26 mouse cellular contexts compared by ENCODE assay signal in the genomic region with DNA sequence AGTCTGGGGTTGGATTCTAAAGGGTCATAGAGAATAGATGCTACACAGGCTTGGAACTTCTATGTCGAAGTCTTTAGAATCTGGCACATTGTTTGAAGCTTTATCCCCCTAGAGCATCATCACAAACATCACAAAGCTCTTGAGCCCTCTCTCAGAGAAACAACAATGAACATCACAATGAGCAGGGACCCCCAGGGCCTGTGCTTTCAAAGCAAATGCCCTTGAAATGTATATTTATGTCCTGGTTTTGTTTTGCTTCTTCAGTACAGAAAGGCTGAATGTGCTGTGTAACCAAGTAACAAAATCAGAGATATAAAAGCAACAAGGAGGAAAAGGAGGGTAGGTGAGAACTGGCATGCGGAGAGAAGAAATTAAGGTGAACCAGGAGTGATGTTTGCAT.
DNase-seq lines count a peak whose midpoint lies in the region; ATAC-seq lines count a peak whose summit lies in the region.
"Had no signal": no experiment of that assay in that cellular context is flagged by ENCODE, and none has a peak within 500 bp of the region (broad histone marks: within the 10 kb centered on the region; RNA-seq: fewer than 3 reads in every experiment).

No protein-coding gene starts in this region.

- peak; percentile 7 for DNase-seq in embryo, embryonic 10.5 days (ENCODE audit: low spot score)
- no peak for DNase-seq in embryo, embryonic 10 days (ENCODE audit: low spot score)
- no peak for DNase-seq in neural tube, embryonic 10.5 days (ENCODE audit: extremely low spot score, low spot score)
- peak; percentile 4 for DNase-seq in R1 (ENCODE audit: low read depth, low spot score)
- DNase-seq: adrenal gland, adult 2 months; adrenal gland, postnatal 14 days; cerebellum, adult 11-12 months; cerebellum, adult 8-10 months; cerebellum, postnatal 10 days; cerebellum, postnatal 36 days; forebrain, postnatal 0 days; gastrocnemius, postnatal 10 days; gastrocnemius, postnatal 36 days; heart, adult 2 months; heart, postnatal 14 days; heart, postnatal 4 days had no signal

- H3K27ac ChIP-seq in neural tube, embryonic 12.5 days: no peak overlapping the region
- H3K27ac ChIP-seq in intestine, embryonic 16.5 days (ENCODE audit: low read length): no peak overlapping the region
- H3K27ac ChIP-seq: embryonic facial prominence, embryonic 12.5 days; embryonic facial prominence, embryonic 15.5 days; heart, adult 2 months; heart, embryonic 10.5 days; heart, embryonic 13.5 days; hindbrain, embryonic 14.5 days; hindbrain, postnatal 0 days had no signal

- H3K36me3 ChIP-seq in neural tube, embryonic 12.5 days: no peaks in the 10 kb centered on the region
- no peaks in the 10 kb centered on the region for H3K36me3 ChIP-seq in intestine, embryonic 16.5 days (ENCODE audit: control insufficient read depth, insufficient read depth, low read length)
- H3K36me3 ChIP-seq: embryonic facial prominence, embryonic 12.5 days; embryonic facial prominence, embryonic 15.5 days; heart, embryonic 10.5 days; heart, embryonic 13.5 days had no signal

- no peaks in the 10 kb centered on the region for H3K27me3 ChIP-seq in neural tube, embryonic 12.5 days (replicated peaks)
- no peaks in the 10 kb centered on the region for H3K27me3 ChIP-seq in intestine, embryonic 16.5 days (replicated peaks; ENCODE audit: control insufficient read depth, insufficient read depth, low read length)
- H3K27me3 ChIP-seq: embryonic facial prominence, embryonic 12.5 days; embryonic facial prominence, embryonic 15.5 days; heart, embryonic 13.5 days had no signal

- no peaks in the 10 kb centered on the region for H3K4me1 ChIP-seq in neural tube, embryonic 12.5 days
- no peaks in the 10 kb centered on the region for H3K4me1 ChIP-seq in intestine, embryonic 16.5 days (ENCODE audit: control insufficient read depth, insufficient read depth, low read length)
- H3K4me1 ChIP-seq: embryonic facial prominence, embryonic 12.5 days; embryonic facial prominence, embryonic 15.5 days; heart, embryonic 10.5 days had no signal

- H3K9me3 ChIP-seq in neural tube, embryonic 12.5 days: no peaks in the 10 kb centered on the region
- H3K9me3 ChIP-seq in intestine, embryonic 16.5 days (ENCODE audit: control insufficient read depth, low read length): no peaks in the 10 kb centered on the region
- H3K9me3 ChIP-seq: embryonic facial prominence, embryonic 12.5 days; embryonic facial prominence, embryonic 15.5 days; heart, embryonic 10.5 days; heart, embryonic 13.5 days had no signal

- H3K4me2 ChIP-seq in neural tube, embryonic 12.5 days (replicated peaks): no peak overlapping the region
- no peak overlapping the region for H3K4me2 ChIP-seq in intestine, embryonic 16.5 days (ENCODE audit: low read depth, low read length)
- H3K4me2 ChIP-seq: embryonic facial prominence, embryonic 12.5 days; embryonic facial prominence, embryonic 15.5 days; heart, embryonic 13.5 days; hindbrain, embryonic 14.5 days had no signal

- no peak overlapping the region for H3K9ac ChIP-seq in neural tube, embryonic 12.5 days
- no peak overlapping the region for H3K9ac ChIP-seq in intestine, embryonic 16.5 days (ENCODE audit: low read depth, low read length)
- H3K9ac ChIP-seq: embryonic facial prominence, embryonic 12.5 days; embryonic facial prominence, embryonic 15.5 days; forebrain, postnatal 0 days; heart, embryonic 13.5 days; hindbrain, embryonic 14.5 days had no signal

- ATAC-seq in neural tube, embryonic 12.5 days (ENCODE audit: low FRiP score, low read depth): 0 out of 2 replicates have a peak, but pooled peaks have one; percentile 25
- ATAC-seq in intestine, embryonic 16.5 days: no peak
- ATAC-seq: forebrain, embryonic 14.5 days; forebrain, postnatal 0 days; hindbrain, postnatal 0 days; inflammation-experienced regulatory T-cells, adult 6 months had no signal

- H3K4me3 ChIP-seq in neural tube, embryonic 12.5 days: no peak overlapping the region
- no peak overlapping the region for H3K4me3 ChIP-seq in intestine, embryonic 16.5 days (ENCODE audit: low read length)
- H3K4me3 ChIP-seq: embryonic facial prominence, embryonic 12.5 days; embryonic facial prominence, embryonic 15.5 days; heart, adult 2 months; heart, embryonic 10.5 days; heart, embryonic 13.5 days had no signal

- WGBS in neural tube, embryonic 12.5 days: 26% methylated on average over 2 of the region's 2 CpGs
- 62% methylated on average over 2 of the region's 2 CpGs for WGBS in intestine, embryonic 16.5 days

Comparison
In these comparisons a context has a peak if more than half of its experiments do, and no peak if none do; other contexts are left out.
1. DNase-seq: peak in embryo, embryonic 10.5 days (single experiment) and R1 (single experiment); none in embryo, embryonic 10 days (single experiment) and neural tube, embryonic 10.5 days (single experiment).